Mouse (Mus musculus): Measurements from ENCODE around the gene Large1. TPM values are rescaled to one million over a fixed set of nuclear protein-coding genes. Genes with fewer than 3 reads are reported as not detected.
"Not testable (repeated sequence)": the region's sequence is repeated elsewhere in the genome, so short reads cannot be mapped to it uniquely, and the experiment has no call there.

Gene Large1
- total RNA-seq, 4 experiments from 2014 or later, result 41.5 to 49.0 (median 44.3) TPM

GRCm38 (mm10) chr8:73017601-73018000, 335.7 kb downstream of the Large1 start:
- no peak for DNase-seq (ENCODE audit: low spot score)

DNA sequence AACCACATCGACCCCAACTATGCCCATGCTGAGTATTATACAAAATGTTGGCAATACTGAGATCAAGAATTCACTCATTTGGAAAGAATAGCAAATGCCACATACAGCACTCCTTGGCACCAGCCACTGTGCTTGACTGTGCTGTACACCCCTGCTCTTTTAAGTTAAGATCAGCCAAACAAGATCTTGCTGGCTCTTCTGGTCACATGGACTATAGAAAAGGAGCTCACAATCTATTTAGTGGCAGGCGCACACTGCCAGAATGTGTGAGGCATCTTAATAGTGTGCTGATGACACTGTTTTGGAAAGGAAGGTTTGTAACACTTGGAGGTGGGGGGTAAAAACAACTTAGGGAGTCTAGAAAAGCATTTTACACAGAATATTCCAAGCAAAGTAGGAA, 337.0 kb downstream of the Large1 start:
- no peak for DNase-seq (ENCODE audit: low spot score)

DNA sequence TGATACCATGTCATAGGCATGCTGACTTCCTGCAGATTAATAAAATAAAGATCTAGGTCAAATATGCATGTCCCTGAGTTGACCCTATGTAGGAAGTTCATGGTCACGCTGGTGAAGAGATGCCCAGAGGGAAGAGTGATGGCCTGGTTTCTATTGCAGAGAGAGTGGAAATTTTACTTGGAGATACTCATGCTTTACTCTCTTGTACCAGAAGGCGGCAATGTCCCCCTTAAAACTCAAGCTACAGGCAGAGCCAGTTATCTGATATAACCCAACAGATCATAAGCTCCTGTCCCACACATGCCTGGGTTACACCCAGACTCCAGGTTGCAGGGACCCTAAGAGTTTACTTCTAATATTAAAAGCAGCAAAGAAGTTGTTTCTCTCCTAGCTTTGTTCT, 345.9 kb downstream of the Large1 start:
- DNase-seq (ENCODE audit: low spot score), result no peak

DNA sequence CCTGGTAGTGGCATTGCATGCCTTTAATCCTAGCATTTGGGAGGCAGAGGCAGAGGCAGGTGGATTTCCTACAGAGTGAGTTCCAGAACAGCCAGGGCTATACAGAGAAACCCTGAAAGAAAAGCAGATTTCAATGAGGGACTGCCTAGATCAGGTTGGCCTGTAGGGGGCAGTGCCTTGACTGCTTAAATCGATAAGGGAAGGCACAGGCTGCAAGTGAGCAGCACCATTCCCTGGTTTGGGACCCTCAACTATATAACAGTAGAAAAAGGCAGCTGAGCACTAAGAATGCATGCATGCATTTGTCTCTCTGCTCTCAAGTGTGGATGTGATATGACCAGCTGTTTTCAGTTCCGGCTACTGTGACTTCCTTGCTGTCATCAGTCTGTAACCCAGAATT, 349.5 kb downstream of the Large1 start:
- peak; percentile 12 for DNase-seq (ENCODE audit: low spot score)

DNA sequence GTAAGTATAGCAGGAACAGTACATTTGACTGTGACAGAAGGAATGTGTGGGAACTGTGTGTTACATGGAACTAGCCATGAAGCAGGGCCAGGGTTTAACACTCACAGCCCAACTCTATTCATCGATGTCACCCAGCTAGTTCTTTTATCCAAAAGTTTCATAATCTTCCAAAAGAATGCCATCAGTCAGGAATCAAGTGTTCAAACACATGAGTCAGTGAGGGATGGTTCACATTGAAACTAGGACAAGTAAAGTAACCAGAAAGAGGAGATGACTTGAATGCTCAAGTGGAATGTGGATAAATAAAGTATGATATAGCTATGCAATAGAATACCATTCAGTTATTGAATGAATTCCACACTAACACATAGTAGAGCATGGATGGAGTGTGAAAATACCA, 359.5 kb downstream of the Large1 start:
- DNase-seq (ENCODE audit: low spot score), result no peak

- DNase-seq (ENCODE audit: low spot score), result no peak
These were observed 362.9 kb downstream of the Large1 start for GRCm38 (mm10) chr8:72990425-72990824.

DNA sequence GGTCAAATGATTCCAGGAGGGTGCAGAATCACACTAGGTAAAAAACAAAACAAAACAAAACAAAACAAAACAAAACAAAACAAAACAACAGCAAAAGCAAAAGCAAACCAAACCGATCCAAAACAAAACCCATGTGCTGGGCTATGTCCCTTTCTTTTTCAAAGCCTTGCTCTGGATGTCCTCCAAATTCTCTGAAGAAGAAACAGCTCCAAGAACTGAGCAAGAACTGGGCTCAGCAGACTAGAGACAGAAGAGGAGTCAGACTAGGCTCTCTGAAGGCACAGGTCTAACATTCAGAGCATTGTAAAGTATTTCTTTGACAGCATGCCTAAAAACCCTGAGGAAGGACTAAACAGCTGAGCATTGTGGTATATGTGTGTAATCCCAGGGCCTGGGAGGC, 370.5 kb downstream of the Large1 start:
- DNase-seq (ENCODE audit: low spot score), result no peak

DNA sequence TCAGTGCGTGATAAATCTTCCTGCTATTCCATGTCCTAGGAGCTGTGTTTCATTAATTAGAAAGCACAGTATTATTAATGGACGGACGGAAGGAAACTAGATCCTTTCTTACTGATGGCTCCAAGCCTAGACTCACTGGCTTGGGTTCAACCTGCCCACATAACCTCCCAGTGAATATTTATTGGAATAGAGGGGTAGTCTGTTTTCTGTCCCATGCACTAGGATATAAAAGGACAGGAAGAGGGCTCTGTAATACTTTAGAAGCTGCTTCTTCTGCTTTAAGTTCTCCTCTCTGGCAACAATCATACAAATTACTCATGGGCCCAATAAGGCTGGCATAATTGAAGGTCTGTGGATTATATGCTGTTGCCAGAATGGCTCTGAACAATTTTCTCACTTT, 398.3 kb downstream of the Large1 start:
- no peak for DNase-seq (ENCODE audit: low spot score)

DNA sequence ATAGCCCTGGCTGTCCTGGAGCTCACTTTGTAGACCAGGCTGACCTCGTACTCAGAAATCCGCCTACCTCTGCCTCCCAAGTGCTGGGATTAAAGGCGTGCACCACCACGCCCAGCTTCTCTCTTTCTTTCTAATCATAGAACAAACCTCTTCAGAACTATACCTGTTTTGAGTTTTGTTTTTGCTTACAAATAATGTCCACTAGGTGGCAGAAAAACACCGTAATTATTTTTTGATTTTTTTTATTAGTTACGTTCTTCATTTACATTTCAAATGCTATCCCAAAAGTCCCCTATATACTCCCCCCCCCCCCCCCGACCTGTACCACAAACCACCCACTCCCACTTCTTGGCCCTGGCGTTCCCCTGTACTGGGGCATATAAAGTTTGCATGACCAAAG, 411.9 kb downstream of the Large1 start:
- DNase-seq (ENCODE audit: low spot score), result not testable (repeated sequence)

DNA sequence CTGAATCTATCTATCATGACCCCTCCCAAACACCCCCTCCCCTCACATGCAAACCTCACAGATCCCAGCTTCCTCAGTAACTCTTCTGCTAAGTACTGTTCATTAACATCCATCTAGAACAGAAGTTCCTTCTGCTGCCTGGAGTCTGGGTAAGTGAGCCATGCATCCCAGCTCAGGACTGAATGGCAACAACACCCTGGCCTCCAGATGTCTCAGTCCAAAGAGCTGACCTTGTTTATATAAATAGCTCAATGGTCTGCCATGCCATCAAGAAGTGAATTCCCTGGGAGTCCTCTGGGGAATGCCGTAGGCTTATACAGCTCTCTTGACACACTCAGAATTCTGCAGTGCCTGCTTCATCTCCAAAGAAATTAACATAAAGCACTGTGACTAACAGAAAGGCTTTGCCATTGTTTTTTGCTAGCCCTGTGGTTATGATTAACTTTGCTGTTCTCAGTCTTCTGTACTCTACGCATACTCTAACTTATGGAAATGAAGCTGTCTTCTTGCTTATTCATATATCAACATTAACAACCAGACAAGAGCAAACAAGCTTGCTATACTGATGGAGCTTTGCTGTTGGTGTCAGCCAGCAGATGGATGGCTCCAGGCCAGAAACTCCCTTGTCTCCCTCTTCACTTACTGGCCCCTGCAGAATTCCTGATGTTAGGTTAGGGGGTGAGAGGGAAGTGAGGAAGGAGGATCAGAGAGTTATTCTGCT, 434.0 kb downstream of the Large1 start:
- DNase-seq (ENCODE audit: low spot score), result peak; percentile 12

DNA sequence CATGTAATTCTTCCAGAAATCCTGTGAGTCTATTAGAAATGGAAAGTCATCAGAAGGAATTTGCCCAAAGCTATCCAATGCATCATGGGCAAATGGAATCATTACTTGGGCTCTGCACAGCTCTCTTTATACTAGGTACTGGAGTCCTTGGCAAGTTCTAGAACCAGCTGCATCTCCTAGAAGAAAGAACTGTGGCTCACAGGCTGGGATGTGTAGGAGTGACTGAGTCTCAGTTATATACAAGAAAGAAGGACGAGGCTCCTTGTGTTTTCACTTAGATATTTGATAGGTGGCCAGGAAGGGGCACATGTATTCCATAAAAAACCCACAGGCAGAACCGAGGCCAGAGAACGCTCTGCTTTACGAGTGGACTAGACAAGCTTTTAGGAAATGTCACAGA, 447.8 kb downstream of the Large1 start:
- DNase-seq (ENCODE audit: low spot score), result no peak

- DNase-seq (ENCODE audit: low spot score), result no peak
These were observed 451.7 kb downstream of the Large1 start for GRCm38 (mm10) chr8:72901591-72901990.

DNA sequence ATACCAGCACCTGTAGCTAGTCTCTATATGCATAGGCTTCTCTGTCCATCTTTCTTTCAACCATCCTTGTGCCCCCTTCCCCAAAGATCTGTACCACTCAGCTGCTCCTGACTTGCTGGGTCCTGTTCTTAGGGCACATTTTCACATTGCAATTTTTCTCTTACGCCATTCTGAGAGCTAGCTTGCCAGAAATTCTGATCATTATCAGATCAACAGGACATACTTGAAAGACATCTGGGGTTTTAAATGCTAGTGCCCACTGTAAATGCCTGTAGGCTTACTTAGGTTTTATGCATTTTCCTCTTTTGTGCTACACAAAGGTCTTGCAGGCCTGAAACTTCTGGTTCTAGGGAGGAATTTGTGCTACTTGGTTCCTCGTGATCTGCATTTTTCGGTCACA, 454.0 kb downstream of the Large1 start:
- DNase-seq (ENCODE audit: low spot score), result no peak

GRCm38 (mm10) chr8:72883033-72883432, 470.3 kb downstream of the Large1 start:
- no peak for DNase-seq (ENCODE audit: low spot score)

DNA sequence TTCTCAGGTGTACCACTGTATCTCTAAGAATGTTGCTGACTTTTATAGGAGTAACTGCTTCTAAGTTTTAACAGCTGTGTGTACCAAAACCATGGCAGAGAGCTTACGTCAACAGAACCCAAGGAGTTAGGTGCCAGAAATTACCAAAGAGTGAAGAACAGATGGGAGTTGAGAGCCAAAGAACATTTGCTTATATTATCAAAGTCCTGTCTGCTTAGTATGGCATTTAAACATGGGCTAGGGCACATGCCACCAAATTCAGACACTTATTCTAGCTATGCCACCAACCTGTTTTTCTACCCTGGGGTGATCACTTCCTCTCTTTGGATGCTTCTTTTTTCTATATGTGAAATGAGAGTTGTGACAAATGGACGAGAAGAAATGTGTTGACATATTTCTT, 479.9 kb downstream of the Large1 start:
- DNase-seq (ENCODE audit: low spot score), result no peak

- DNase-seq (ENCODE audit: low spot score), result no peak
These were observed 506.5 kb downstream of the Large1 start for GRCm38 (mm10) chr8:72846881-72847280.

- DNase-seq (ENCODE audit: low spot score), result no peak
These were observed 517.5 kb downstream of the Large1 start for GRCm38 (mm10) chr8:72835863-72836262.

GRCm38 (mm10) chr8:72833112-72833511, 520.2 kb downstream of the Large1 start:
- no peak for DNase-seq (ENCODE audit: low spot score)

- no peak for DNase-seq (ENCODE audit: low spot score)
These were observed 521.0 kb downstream of the Large1 start for GRCm38 (mm10) chr8:72832371-72832770.

- DNase-seq (ENCODE audit: low spot score), result no peak
These were observed 535.5 kb downstream of the Large1 start for GRCm38 (mm10) chr8:72817655-72818349.

DNA sequence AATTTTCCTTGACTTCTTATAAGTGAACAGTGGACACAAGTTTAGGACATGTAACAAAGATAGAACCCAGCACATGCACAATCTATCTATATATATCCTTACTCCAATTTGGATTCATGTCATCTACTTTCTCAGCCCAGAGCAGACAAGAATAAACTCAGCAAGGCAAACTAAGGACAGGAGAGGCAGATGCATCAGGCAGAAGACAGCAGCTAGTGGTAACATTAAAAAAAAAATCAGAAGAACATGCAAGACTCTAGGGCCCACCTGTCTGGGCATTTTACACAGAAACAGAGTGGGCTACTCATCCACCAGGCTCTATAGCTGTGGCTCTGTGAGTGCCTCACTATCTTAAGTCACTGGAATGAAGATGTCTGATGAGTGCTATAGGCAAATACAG, 536.7 kb downstream of the Large1 start:
- DNase-seq (ENCODE audit: low spot score), result no peak

DNA sequence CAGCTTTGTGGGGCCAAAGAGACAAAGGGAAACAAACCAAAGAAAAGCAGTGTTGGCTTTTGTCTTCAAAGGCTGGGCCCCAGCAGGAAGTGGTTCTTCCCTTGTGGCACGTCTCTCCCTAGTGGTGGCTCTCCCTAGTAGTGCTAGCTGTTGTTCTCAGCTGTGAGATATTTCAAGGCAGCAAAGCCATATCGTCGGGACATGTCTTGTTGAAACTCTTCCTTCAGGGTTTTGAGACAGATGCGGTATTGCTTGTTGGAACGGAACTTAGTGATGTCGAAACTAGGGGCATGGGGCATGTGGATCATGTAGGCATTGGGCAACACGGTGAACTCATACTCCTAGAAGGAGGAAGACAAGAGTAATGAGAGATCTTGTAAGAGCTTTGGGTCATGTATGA, 537.7 kb downstream of the Large1 start:
- no peak for DNase-seq (ENCODE audit: low spot score)

DNA sequence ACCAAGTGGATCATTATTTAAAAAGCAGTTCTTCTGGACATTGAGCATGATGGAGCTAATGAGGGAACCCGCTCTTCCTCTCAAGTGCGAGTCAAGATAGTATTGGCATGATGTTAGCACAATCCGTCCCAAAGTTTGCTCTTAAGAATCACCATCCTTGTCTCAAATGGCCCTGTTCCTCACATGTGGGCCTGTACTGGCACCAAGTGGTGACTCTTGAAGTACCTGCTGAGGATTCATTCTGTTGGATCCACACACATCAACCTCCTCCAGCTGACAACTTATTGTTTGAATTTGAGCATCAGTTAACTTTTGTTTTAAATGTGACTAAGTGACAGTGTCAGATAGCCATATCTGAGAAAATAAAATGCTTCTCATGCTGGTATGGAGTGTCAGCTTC, 540.6 kb downstream of the Large1 start:
- DNase-seq (ENCODE audit: low spot score), result no peak

Data from heart, adult 8-10 months (tissue).